Mouse (Mus musculus) bone marrow macrophage, adult 2 months (primary cell): ENCODE results near the gene Rb1. TPM values are rescaled to one million over a fixed set of nuclear protein-coding genes. Genes with fewer than 3 reads are reported as not detected.
A peak's percentile ranks its signal among the peaks of the same experiment; 100 is the strongest.

Experiments
- H3K27ac ChIP-seq: 2 replicates; pipeline ENCODE4 v1.5.1; 2012; ENCODE audit warnings: low read depth, low read length; ENCODE audit not compliant: insufficient read depth
- H3K4me1 ChIP-seq: 2 replicates; pipeline ENCODE4 v1.6.1; 2012; ENCODE audit warnings: low read length; ENCODE audit not compliant: control insufficient read depth, insufficient read depth
- H3K4me3 ChIP-seq: 2 replicates; pipeline ENCODE4 v1.5.1; 2012; ENCODE audit warnings: mild to moderate bottlenecking, low read length, moderate library complexity; ENCODE audit not compliant: insufficient read depth
- CTCF ChIP-seq: IDR thresholded peaks from 2 replicates; pipeline ENCODE4 v1.5.1; 2012; ENCODE audit warnings: low read depth, mild to moderate bottlenecking, low read length, moderate library complexity
- POLR2A ChIP-seq: IDR thresholded peaks from 2 replicates; pipeline ENCODE4 v1.6.1; 2012; ENCODE audit warnings: mild to moderate bottlenecking, low read depth, low read length, borderline replicate concordance
- polyA plus RNA-seq: library from polyadenylated mRNA; stranded (reverse); fragments of >200 nt; gene quantifications from 2 replicates; pipeline ENCODE4 v1.2.4, GENCODE M21; 2012; ENCODE audit not compliant: missing spikeins, insufficient read depth, insufficient read length

Gene Rb1
- polyA plus RNA-seq, 1 experiment, result 46.2 TPM

DNA sequence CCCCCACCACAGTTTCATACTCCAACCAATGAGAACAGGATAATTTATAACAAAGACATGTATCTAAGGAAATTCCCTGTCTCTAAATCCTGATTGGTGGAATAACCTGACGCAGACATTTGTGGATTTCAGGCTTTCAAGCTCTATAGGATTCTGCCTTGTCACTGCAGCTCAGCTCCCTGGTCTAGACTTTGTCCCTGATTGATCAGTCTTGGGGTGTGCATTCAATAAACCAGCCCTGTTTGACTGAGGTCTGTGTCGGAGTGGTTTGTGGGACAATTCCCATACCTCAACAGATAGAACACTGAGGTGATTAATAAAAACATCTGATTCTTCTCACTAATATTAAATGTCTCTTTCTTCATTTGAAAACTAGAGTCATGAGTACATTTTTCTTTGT lies 75.6 kb downstream of the Rb1 start:
- Histone ChIP-seq H3K4me3 (no peak overlapping the region), H3K27ac (no peak overlapping the region), H3K4me1 (peaks cover 22% of the 10 kb centered on the region)
- TF ChIP-seq POLR2A, result no peak
- no peak for TF ChIP-seq CTCF

DNA sequence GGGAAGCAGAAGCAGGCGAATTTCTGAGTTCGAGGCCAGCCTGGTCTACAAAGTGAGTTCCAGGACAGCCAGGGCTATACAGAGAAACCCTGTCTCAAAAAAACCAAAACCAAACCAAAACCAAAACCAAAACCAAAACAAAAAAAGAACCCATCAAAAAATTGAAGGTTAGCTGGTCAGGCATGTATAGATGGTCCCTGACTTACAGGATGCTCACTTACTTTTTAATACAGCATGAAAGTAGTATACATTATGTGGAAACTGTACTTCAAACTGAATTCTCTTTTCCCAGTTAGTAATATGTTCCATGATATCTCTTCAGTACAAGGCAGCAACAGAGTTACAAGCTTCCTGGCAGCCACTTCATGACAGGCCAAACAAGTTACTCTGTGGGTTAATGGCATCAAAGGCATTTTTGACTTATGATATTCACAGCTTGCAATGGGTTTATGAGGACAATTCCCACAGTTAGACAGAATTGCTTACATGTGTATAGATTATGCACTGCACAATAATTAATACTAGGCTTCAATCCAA lies 81.5 kb downstream of the Rb1 start:
- Histone ChIP-seq H3K4me1 (peaks cover 15% of the 10 kb centered on the region), H3K4me3 (no peak overlapping the region), H3K27ac (no peak overlapping the region)
- TF ChIP-seq POLR2A (no peak), CTCF (no peak)

DNA sequence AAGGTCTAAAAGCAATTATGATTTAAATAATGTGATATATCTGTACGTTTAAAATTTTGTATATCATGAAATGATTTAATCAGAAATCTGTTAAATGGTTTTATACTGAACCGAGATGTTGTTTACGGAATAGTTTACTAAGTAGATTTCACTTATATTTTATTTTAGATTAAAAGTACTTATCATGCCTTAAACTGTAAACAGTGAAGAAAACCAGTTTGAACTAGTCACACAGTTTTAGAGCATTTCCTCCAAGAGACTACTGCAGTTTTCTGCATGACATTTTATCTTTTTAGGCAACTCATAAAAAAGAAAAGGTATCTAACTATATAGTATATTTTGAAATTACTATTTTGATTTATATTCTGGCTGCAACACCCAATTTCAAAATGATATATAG lies 85.8 kb downstream of the Rb1 start:
- Histone ChIP-seq H3K27ac (no peak overlapping the region), H3K4me3 (no peak overlapping the region), H3K4me1 (peaks cover 17% of the 10 kb centered on the region)
- TF ChIP-seq POLR2A (no peak), CTCF (no peak)

DNA sequence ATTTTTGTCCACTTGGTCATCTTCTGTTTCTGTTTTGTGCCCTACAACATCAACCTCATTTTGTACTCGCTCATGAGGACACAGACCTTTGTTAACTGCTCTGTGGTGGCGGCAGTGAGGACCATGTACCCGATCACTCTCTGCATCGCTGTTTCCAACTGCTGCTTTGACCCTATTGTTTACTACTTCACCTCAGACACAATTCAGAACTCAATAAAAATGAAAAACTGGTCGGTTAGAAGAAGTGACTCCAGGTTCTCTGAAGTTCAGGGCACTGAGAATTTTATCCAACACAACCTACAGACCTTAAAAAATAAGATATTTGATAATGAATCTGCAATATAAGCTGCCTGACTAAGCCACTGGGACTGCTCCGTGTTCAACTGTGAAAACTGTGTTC lies 86.3 kb downstream of the Rb1 start:
- Histone ChIP-seq H3K4me3 (peak overlapping the region; percentile 84), H3K27ac (peak overlapping the region; percentile 95), H3K4me1 (peaks cover 18% of the 10 kb centered on the region)
- TF ChIP-seq POLR2A (no peak), CTCF (no peak)

DNA sequence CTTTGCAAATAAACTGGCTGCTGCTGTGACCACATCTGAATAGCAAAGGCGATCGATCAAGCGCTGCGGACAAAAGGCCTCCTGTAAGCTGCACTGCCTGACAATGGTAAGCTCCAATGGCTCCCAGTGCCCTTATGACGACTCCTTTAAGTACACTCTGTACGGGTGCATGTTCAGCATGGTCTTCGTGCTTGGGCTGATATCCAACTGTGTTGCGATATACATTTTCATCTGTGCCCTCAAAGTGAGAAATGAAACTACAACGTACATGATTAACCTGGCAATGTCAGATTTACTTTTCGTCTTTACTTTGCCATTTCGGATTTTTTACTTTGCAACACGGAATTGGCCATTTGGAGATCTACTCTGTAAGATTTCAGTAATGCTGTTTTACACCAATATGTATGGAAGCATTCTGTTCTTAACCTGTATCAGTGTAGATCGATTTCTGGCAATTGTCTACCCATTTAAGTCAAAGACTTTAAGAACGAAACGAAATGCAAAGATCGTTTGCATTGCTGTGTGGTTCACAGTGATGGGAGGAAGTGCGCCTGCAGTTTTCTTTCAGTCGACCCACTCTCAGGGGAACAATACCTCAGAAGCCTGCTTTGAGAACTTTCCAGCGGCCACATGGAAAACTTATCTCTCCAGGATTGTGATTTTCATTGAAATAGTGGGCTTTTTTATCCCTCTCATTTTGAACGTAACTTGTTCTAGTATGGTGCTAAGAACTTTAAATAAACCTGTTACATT lies 86.9 kb downstream of the Rb1 start:
- no peak for TF ChIP-seq CTCF
- H3K4me1 ChIP-seq, result peaks cover 18% of the 10 kb centered on the region
- H3K4me3 ChIP-seq, result peak overlapping the region; percentile 84
- H3K27ac ChIP-seq, result peak overlapping the region; percentile 95

DNA sequence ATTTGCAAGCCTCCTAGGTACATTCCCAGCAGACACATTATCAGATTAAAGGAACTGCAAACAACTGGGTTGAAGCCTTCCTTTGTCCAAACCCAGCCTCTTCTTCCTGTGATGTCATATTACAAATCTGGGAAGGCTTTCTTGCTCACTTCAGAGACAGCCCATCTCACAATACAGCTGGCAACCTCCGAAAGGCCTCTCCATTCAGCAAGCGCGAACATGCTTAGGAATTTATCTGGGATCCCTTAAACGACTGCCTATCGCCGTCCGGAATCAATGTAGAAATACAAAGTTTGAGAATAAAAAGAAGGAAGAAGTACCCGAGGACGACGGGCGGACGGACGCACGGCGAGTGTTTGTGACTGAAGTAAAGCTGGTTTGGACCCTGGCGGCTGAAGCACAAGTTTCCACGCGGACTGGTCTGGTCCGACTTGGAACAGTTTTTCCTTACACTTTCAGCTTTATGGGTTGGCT lies 87.7 kb downstream of the Rb1 start, which contains the start of gene Lpar6:
Gene Lpar6, plus strand, starts transcription at position 48 of the 474 bp plus-strand sequence.
- peak within 1 kb of the TSS; percentile 84 for H3K4me3 ChIP-seq
- peaks cover 18% of the 10 kb centered on the region for H3K4me1 ChIP-seq
- 0 out of 2 replicates have a peak, but pooled peaks have one; percentile 60 for TF ChIP-seq POLR2A
- no peak for TF ChIP-seq CTCF
- peak within 1 kb of the TSS; percentile 95 for H3K27ac ChIP-seq

DNA sequence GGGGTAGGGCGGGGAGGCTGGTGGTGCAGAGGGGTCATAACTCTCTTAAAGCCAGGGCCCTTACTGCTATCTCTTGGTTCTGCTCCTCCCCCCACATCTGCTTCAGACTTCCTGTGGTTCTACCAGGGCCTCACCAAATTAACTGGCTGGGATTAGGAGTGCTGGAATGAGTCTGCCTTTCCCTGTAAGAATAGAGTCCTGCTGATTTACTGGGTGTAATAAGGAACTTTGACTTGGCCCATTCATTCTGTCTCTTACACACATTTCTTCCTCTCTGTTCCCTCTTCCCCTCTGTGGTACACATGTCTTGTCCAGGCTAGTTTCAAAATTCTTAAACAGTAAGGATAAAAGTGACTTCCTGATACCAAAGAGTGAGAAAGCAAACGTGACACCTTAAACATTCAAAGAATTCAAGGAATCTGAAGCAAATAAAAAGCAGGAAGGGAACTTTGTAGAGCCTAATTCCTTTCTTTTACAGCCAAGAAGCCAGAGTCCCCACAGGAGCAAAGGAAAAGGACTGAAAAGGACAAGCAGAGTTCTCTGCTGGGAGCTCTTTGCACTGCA lies 91.1 kb downstream of the Rb1 start:
- peaks cover 17% of the 10 kb centered on the region for H3K4me1 ChIP-seq
- peak overlapping the region; percentile 69 for H3K27ac ChIP-seq
- TF ChIP-seq POLR2A (no peak), CTCF (no peak)
- no peak overlapping the region for H3K4me3 ChIP-seq

DNA sequence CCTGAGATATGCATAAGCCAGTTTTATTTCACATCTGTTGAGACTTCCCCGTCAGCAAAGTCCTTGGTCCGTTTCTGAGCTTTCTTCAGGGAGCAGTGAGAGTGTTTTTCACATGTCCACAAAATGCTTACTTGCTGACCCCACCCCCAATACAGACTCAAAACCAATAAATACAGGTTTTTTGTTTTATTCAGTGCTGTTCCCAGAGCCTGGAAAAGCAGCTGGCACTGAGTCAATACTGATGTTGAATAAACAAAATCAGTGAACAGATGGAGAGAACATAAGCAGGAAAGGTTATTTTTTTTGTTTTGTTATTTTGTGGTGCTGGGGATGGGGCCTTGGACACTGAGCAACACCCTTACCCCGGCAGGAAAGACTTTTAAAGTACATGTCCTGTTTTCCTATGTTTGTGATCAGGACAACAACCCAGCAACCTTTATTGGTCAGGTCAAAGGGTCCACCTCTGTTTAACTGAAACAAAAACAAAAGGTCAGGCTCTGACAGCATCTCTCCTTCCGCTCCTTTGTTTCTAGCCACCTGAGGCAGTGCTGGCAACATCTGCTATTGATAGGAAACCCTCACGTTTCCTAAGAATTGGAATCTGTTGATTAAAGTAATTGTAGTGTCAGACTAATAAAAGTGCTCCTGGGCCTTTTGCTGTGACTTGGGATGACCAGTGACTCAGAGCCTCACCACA lies 94.2 kb downstream of the Rb1 start:
- Histone ChIP-seq H3K4me1 (peaks cover 26% of the 10 kb centered on the region), H3K4me3 (no peak overlapping the region), H3K27ac (no peak overlapping the region)
- TF ChIP-seq CTCF (no peak), POLR2A (no peak)

DNA sequence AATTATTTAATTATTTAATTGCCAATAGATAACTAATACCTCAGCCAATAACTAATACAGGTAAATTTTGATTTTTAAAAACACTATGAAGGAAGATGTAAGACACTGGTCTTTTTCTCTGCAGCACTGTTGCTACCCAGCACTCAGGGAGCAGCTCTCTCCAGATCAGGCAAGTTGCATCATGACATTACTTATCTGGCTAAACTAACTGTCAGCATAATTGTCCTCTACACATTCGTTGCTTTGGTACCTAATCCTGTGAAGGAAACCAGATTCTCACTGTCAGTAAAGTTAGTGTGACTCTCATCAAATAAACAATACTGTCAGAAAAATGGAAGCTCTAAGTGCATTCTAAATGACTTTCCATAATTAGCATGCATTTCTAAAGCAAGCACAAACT lies 98.8 kb downstream of the Rb1 start:
- Histone ChIP-seq H3K4me3 (no peak overlapping the region), H3K4me1 (peaks cover 37% of the 10 kb centered on the region), H3K27ac (0 out of 2 replicates have a peak overlapping the region, but pooled peaks have one; percentile 30)
- no peak for TF ChIP-seq CTCF
- no peak for TF ChIP-seq POLR2A
